Mouse (Mus musculus) megakaryocyte progenitor cell, adult 5-6 weeks (primary cell): Measurements from ENCODE around the gene Lrrc10. TPM values are rescaled to one million over a fixed set of nuclear protein-coding genes. Genes with fewer than 3 reads are reported as not detected.

Experiments used
- total RNA-seq, 2 experiments: library from RNA; stranded (forward) in 1 of 2; stranded (reverse) in 1 of 2; fragments of 157-497, 149-512 nt in 1 of 2; fragments of 200-1000 nt in 1 of 2; gene quantifications; 2 replicates each; pipeline versions ENCODE4 v1.2.3 to v1.2.4; 2015 to 2017

Lrrc10 gene
- total RNA-seq, 2 experiments from 2014 or later = not detected

Other genes with a start within 250 kb of the Lrrc10 start
- not detected in 2 replicates for gene Myrfl, start 148.4 kb upstream of the Lrrc10 start, total RNA-seq (2015)
- gene Myrfl, start 148.4 kb upstream of the Lrrc10 start, total RNA-seq (2017) = not detected in 2 replicates
- gene Rab3ip, start 94.6 kb upstream of the Lrrc10 start, total RNA-seq (2015) = 6.8 and 7.0 TPM in 2 replicates
- 14.1 TPM in 2 replicates for gene Rab3ip, start 94.6 kb upstream of the Lrrc10 start, total RNA-seq (2017)
- not detected in 2 replicates for gene Gm10271, start 72.7 kb upstream of the Lrrc10 start, total RNA-seq (2015)
- gene Gm10271, start 72.7 kb upstream of the Lrrc10 start, total RNA-seq (2017) = not detected in 2 replicates
- gene Best3, start 59.0 kb upstream of the Lrrc10 start, total RNA-seq (2015) = not detected in 2 replicates
- gene Best3, start 59.0 kb upstream of the Lrrc10 start, total RNA-seq (2017) = not detected in 2 replicates
- 627 and 662 TPM in 2 replicates for gene Cct2, start 18.5 kb downstream of the Lrrc10 start, total RNA-seq (2015)
- 516 and 565 TPM in 2 replicates for gene Cct2, start 18.5 kb downstream of the Lrrc10 start, total RNA-seq (2017)
- 33.5 and 37.9 TPM in 2 replicates for gene Frs2, start 103.2 kb downstream of the Lrrc10 start, total RNA-seq (2015)
- gene Frs2, start 103.2 kb downstream of the Lrrc10 start, total RNA-seq (2017) = 14.4 and 15.1 TPM in 2 replicates
- gene Yeats4, start 179.2 kb downstream of the Lrrc10 start, total RNA-seq (2015) = 67.5 and 68.1 TPM in 2 replicates
- 109 and 137 TPM in 2 replicates for gene Yeats4, start 179.2 kb downstream of the Lrrc10 start, total RNA-seq (2017)
- not detected in 2 replicates for gene 9530003J23Rik, start 193.4 kb downstream of the Lrrc10 start, total RNA-seq (2015)
- not detected in 2 replicates for gene 9530003J23Rik, start 193.4 kb downstream of the Lrrc10 start, total RNA-seq (2017)
- 545 and 765 TPM in 2 replicates for gene Lyz2, start 237.0 kb downstream of the Lrrc10 start, total RNA-seq (2015)
- gene Lyz2, start 237.0 kb downstream of the Lrrc10 start, total RNA-seq (2017) = 600 and 820 TPM in 2 replicates
- not detected in 2 replicates for gene Lyz1, start 247.5 kb downstream of the Lrrc10 start, total RNA-seq (2015)
- 0.33 TPM in 1 of 2 replicates, not detected in the other for gene Lyz1, start 247.5 kb downstream of the Lrrc10 start, total RNA-seq (2017)